Mouse (Mus musculus) thymus, postnatal 0 days (tissue): Measurements from ENCODE around the gene Ptn. TPM values are rescaled to one million over a fixed set of nuclear protein-coding genes. Genes with fewer than 3 reads are reported as not detected.

Experiments
- DNase-seq: peaks from one replicate; pipeline ENCODE4 v3.0.0-alpha.2; 2015; ENCODE audit warnings: low spot score
- polyA plus RNA-seq: library from polyadenylated mRNA; unstranded; fragments of >200 nt; fragmentation: Nextera tagmentation; extraction: Ambion mirVana; gene quantifications from 2 replicates; pipeline ENCODE4 v1.2.1, GENCODE M21; 2015

Ptn gene
- 69.8 and 79.9 TPM in 2 replicates for polyA plus RNA-seq

- DNase-seq, result no peak
Measured at GRCm38 (mm10) chr6:36809747-36810285, at the start of gene Ptn. TSS of gene Ptn (minus strand) at chr6:36810220.

- no peak for DNase-seq
Measured at GRCm38 (mm10) chr6:36858258-36859041, 48.4 kb upstream of the Ptn start.

GRCm38 (mm10) chr6:36857627-36858257, 47.7 kb upstream of the Ptn start:
- DNase-seq, result no peak

DNA sequence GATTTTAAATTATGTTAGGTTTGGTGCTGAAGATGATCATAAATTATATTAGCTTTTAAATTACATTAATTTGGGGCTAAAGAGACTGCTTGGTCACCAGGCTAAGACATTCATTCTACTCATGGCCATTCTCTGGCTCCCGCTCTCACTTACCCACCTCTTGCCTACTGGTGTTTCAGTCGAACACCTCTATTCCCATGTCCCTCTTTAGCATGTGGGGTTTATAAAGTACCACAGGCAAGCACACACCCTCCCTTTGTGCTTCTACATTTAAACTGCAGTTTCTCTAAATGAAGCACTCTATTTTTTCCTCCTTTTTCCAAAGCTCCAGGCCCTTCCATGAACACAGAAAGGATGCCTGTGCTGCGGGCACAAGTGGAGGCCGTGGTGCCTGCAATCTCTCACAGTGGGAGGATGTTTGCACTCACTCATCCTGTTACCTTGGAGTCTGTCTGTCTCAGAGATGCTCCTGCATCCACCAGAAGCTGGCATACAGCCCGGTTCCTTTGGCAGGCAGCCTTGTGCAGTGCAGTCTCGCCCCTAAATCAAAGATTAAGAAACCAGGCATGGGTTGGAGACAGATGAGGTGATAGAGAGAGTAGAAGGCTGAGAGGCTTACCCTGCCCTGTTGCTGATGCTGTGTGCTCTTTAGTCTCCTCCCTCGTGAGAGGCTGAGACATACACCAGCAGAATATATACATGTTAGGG, 40.6 kb upstream of the Ptn start:
- DNase-seq, result no peak

GRCm38 (mm10) chr6:36845288-36845687, 35.3 kb upstream of the Ptn start:
- DNase-seq, result no peak

- no peak for DNase-seq
Measured at GRCm38 (mm10) chr6:36844258-36844657, 34.2 kb upstream of the Ptn start.

DNA sequence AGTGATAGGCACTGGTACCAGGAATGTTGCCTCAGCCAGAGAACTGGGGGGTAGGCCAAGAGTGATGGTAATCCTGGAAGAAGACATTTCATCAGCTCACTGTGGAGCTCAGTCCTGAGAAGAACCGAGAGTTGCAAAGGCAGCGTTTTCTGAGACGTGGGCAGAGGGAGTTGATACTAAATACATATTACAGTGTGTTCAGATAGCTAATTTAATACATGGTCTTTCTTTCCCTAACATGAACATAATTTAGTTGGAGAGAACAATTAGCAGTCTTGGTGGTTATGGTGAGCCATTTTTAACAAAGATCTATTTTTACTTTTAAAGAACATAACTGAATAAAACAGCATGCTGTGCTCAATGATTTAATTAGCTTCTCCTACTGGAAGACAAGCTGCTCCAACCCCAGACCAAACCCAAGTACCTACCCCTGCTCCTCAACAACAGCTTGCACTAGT, 33.0 kb upstream of the Ptn start:
- DNase-seq, result no peak

DNA sequence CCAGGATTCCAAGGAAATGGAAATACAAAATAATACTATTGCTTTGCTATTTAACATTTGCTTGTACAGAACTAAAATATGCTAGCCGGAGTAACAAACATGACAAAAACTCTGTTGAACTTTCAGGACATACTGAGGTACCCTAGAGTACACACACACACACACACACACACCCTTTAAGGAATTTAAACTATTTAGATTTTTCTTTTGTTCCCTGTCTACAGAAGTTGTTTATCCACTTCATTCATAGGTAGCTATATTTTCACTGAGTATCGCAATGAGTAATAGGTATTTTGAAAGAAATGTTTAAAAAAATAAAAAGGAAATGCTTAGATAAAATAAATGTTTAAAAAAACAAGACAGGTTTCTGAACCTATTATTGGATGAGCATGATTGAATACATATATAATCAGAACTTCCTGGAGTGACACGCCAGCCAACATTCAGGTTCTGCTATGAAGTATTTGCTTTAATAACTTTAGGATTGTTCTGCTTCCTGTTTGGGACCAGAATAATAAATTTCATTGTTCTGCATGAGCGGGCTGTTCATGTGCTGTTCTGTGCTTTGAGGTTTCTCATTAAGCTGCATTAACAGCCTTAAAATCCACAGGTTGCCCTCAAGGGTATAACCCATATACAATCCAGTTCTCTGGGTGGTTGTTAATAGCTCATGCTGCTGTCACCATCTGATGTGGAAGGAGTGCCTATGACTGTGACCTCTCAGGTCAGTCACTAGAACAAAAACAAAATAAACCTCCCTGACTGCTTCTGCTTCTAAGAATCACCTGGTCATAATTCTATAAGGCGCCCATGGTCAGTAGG, 32.3 kb upstream of the Ptn start:
- no peak for DNase-seq

DNA sequence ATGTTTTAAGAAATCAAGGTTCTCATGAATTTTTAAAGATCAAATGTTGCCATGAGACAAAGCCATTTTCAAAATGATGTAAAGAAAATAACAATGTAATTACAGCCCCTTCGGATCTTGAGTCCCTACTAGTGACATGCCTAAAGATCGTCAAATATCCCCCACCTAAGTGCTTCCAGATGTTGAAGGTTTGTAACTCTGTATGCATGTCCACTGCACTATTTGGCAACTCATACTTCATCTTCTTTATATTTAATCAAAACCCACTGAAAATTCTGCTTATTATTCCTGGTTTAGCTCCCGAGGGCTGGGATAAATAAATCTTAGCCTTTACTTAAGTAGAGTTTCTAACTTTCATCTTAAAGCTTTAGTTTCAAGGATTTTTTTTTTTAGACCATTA, 31.7 kb upstream of the Ptn start:
- DNase-seq, result no peak

GRCm38 (mm10) chr6:36841174-36841573, 31.2 kb upstream of the Ptn start:
- no peak for DNase-seq

GRCm38 (mm10) chr6:36838747-36839146, 28.7 kb upstream of the Ptn start:
- DNase-seq, result no peak

DNA sequence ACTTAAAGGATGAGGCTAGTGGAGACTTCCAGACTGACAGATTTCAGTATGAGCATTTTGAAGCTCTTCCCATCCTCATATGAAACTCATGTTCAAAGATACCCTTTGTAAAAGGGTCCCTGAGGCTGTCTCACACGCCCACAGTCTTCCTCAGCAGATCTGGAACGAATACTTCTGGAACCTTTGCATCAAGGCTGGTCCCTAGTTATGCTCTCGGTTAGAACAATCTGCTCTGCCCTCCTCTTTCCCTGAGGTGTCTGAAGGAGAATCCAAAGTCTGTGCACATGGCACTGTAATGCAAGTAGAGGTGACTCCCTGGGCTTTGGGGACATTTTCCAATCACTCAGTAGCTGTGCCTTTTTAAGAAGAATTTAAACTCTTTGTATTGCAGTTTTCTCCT, 25.3 kb upstream of the Ptn start:
- DNase-seq, result no peak

DNA sequence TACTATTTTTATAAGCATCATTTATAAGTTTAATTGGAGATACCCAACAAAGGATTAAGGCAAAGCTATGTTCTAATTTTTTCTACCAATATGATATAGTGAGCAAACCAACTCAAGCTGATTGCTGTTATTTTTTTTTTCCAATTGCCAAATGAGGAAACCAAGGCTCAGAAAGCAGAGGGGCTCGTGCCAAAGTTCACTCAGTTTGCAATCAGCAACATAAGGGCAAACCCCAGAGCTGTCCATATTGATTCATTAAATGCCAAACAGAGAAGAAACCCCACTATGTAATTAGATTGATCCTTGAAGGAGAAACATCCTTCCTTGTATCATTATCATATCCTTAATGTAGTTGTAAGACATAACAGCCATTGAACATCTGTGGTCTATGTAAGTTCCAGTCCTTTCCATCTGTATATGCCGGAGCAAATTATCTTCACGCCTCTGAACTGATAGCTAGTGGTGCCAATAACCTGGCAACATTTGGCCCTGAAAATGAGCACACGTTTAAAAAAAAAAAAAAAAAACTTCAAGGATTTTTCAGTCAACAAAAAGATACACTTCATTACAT, 24.8 kb upstream of the Ptn start:
- DNase-seq, result no peak

- DNase-seq, result no peak
Measured at GRCm38 (mm10) chr6:36832681-36833080, 22.7 kb upstream of the Ptn start.

- no peak for DNase-seq
Measured at GRCm38 (mm10) chr6:36832207-36832606, 22.2 kb upstream of the Ptn start.

- no peak for DNase-seq
Measured at GRCm38 (mm10) chr6:36830371-36830925, 20.4 kb upstream of the Ptn start.

- DNase-seq, result no peak
Measured at GRCm38 (mm10) chr6:36819784-36820050, 9.7 kb upstream of the Ptn start.

DNA sequence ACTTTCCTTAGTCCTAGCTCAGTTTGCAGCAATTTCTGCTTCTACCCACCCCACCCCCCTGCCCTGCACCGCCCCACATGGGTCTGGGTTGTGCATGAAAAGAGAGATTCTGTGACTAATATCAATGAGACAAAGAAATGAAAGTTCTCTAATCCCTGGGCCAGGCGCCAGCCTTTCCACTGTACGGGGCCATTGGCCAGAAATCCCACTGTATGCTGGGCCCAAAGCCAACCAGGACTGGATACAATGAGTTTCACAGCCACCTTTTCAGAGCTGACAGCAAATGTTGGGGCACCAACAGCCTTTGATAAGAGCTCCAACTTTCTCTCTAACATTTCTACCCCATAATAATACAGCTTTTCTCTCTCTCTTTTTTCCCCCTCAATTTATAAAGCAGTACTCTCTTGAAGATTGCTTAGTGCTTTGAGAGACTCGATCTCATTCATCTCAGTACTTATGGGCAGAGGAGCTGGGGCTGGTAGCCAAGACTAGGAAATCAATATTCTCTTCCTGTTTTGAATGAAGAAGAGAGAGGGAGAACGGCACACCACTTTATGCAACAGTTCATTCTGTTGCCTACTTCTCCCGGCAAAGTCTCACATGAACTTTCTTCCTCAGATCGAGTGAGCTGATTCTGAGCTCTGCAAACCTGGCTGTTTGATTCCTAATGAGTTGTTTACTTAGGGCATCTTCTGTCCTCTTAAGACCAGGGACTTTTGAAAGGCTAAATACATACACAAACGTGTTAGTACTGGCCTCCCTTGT, 9.2 kb upstream of the Ptn start:
- DNase-seq, result no peak

DNA sequence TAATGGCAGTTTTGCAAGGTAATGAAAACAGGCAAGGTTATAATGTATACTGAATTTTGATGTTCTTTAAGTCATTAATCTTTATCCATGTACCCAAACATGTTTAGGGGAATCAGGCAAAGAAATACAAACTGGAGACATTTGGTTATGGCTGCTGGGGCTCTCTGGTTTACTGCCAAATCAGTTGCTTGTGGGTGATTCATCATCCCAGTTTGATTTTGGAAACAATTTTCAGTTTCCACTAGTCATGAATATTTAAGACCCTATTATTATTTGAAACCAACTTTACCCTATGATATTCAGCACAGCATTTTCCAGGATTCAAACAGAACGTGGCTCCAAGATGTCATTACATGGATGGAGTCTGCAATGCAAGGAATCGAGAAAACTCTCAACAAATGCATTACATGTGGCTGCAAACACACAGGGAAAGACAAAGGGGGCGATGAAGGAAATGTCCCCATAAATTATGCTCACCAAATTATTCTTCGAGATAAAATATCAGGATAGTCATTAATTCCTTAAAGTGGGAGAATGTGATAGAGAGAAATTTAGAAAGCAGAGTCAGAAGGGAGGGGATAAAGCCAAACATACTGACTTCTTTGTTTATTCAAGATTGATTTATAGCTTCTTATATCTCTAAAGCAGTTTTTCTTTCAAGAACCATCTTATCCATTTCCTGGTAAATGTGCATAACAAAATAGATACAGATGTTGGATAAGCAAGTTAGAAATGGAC, 8.4 kb upstream of the Ptn start:
- DNase-seq, result no peak
